Mouse (Mus musculus) testis, adult 2 months (tissue): ENCODE data around the gene Trim14.

Source experiments
- CTCF ChIP-seq: fragments of 200-500 bp; IDR thresholded peaks from 2 replicates; pipeline ENCODE4 v1.5.1; 2012; ENCODE audit warnings: low read depth, mild to moderate bottlenecking, inconsistent platforms, low read length, moderate library complexity; ENCODE audit not compliant: control insufficient read depth, insufficient read depth, insufficient replicate concordance
- POLR2A ChIP-seq: fragments of 200-500 bp; IDR thresholded peaks from 2 replicates; pipeline ENCODE4 v1.6.1; 2012; ENCODE audit warnings: low read depth, mild to moderate bottlenecking, inconsistent platforms, low read length, moderate library complexity; ENCODE audit not compliant: control insufficient read depth

GRCm38 (mm10) chr4:46543366-46544050 is 7.6 kb upstream of the Trim14 start:
- no peak for TF ChIP-seq CTCF
- TF ChIP-seq POLR2A = no peak
